Mouse (Mus musculus): ENCODE data around the gene Mrpl27.
"Not testable (repeated sequence)": the region's sequence is repeated elsewhere in the genome, so short reads cannot be mapped to it uniquely, and the experiment has no call there.

The Mrpl27 gene

GRCm38 (mm10) chr11:94674984-94675383 lies 21.4 kb downstream of the Mrpl27 start:
- DNase-seq (ENCODE audit: low spot score in 2 of 2) = no peak

- DNase-seq (ENCODE audit: low spot score in 2 of 2) = no peak
Observed at GRCm38 (mm10) chr11:94675446-94675845, 21.9 kb downstream of the Mrpl27 start.

GRCm38 (mm10) chr11:94676308-94676707 lies 22.7 kb downstream of the Mrpl27 start:
- DNase-seq (ENCODE audit: low spot score in 2 of 2) = no peak

GRCm38 (mm10) chr11:94676754-94677606 lies 23.4 kb downstream of the Mrpl27 start, which contains the start of gene Xylt2:
TSS of gene Xylt2 (minus strand) at chr11:94677515.
- DNase-seq (ENCODE audit: low spot score in 2 of 2) = peak; percentile 92

GRCm38 (mm10) chr11:94677607-94678145 lies 24.1 kb downstream of the Mrpl27 start:
- DNase-seq (ENCODE audit: low spot score in 2 of 2) = no peak

GRCm38 (mm10) chr11:94680639-94681038 lies 27.1 kb downstream of the Mrpl27 start:
- no peak for DNase-seq (ENCODE audit: low spot score in 2 of 2)

- peak in 1 of 2 experiments; percentile 17 for DNase-seq (ENCODE audit: low spot score in 2 of 2)
Observed at GRCm38 (mm10) chr11:94681640-94682039, 28.1 kb downstream of the Mrpl27 start.

GRCm38 (mm10) chr11:94682427-94682826 lies 28.9 kb downstream of the Mrpl27 start:
- no peak for DNase-seq (ENCODE audit: low spot score in 2 of 2)

- peak in 1 of 2 experiments; percentile 20 for DNase-seq (ENCODE audit: low spot score in 2 of 2)
Observed at GRCm38 (mm10) chr11:94687178-94687577, 33.6 kb downstream of the Mrpl27 start.

GRCm38 (mm10) chr11:94692502-94692901 lies 38.9 kb downstream of the Mrpl27 start:
- DNase-seq (ENCODE audit: low spot score in 2 of 2) = not testable (repeated sequence)

- DNase-seq (ENCODE audit: low spot score in 2 of 2) = no peak
Observed at GRCm38 (mm10) chr11:94695508-94695907, 41.9 kb downstream of the Mrpl27 start.

- DNase-seq (ENCODE audit: low spot score in 2 of 2) = no peak
Observed at GRCm38 (mm10) chr11:94697140-94697539, 43.6 kb downstream of the Mrpl27 start.

GRCm38 (mm10) chr11:94697703-94698464 lies 44.3 kb downstream of the Mrpl27 start:
- DNase-seq (ENCODE audit: low spot score in 2 of 2) = no peak

GRCm38 (mm10) chr11:94699399-94699798 lies 45.8 kb downstream of the Mrpl27 start:
- no peak for DNase-seq (ENCODE audit: low spot score in 2 of 2)

GRCm38 (mm10) chr11:94701401-94702215 lies 48.0 kb downstream of the Mrpl27 start:
- no peak for DNase-seq (ENCODE audit: low spot score in 2 of 2)

GRCm38 (mm10) chr11:94702216-94702610 lies 48.6 kb downstream of the Mrpl27 start:
- no peak for DNase-seq (ENCODE audit: low spot score in 2 of 2)

GRCm38 (mm10) chr11:94704020-94704419 lies 50.5 kb downstream of the Mrpl27 start:
- DNase-seq (ENCODE audit: low spot score in 2 of 2) = no peak

- no peak for DNase-seq (ENCODE audit: low spot score in 2 of 2)
Observed at GRCm38 (mm10) chr11:94704472-94704871, 50.9 kb downstream of the Mrpl27 start, which contains the start of gene Gm11541. TSS of gene Gm11541 (minus strand) at chr11:94704499.
